Mouse (Mus musculus) cerebellum, adult 2 months (tissue): ENCODE results near the gene Lama1.

ENCODE experiments used
- CTCF ChIP-seq: fragments of 200-500 bp; IDR thresholded peaks from 2 replicates; pipeline ENCODE4 v1.5.1; 2011; ENCODE audit warnings: low read depth, mild to moderate bottlenecking, control low read depth, low read length, moderate library complexity, borderline replicate concordance; ENCODE audit not compliant: insufficient read depth
- POLR2A ChIP-seq: fragments of 200-500 bp; IDR thresholded peaks from 2 replicates; pipeline ENCODE4 v1.6.1; 2011; ENCODE audit warnings: low read length, control low read depth, borderline replicate concordance; ENCODE audit not compliant: insufficient read depth

DNA sequence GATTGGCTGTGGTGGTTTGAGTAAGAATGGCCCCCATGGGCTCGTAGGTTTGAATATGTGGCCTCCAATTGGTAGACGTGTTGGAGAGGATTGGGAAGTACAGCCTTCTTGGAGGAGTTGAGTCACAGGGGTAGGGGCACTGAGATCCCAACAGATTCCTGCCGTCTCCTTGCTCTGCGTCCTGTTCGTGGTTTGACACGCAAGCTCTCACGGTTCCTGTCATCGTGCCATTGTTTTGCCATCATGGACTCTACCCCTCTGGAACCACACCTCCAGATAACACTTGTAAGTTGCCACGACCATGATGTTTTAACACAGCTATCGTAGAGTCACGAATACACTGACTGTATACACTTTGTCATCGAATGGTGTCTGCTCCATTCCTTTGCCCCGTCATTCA lies 141.9 kb downstream of the Lama1 start:
- TF ChIP-seq CTCF (no peak), POLR2A (no peak)
